ENCODE assay signal across 22 mouse cellular contexts in genomic region chr8:120813839-120814238, GRCm38 (mm10).
"Had no signal": no experiment of that assay in that cellular context is flagged by ENCODE, and none has a peak within 500 bp of the region (broad histone marks: within the 10 kb centered on the region; RNA-seq: fewer than 3 reads in every experiment).

No protein-coding gene starts in this region.

- H3K4me2 ChIP-seq: heart, embryonic 11.5 days; hindbrain, embryonic 12.5 days; hindbrain, embryonic 14.5 days; kidney, embryonic 15.5 days; limb, embryonic 13.5 days; limb, embryonic 15.5 days; liver, embryonic 12.5 days had no signal

- H3K9me3 ChIP-seq: hindbrain, embryonic 12.5 days; kidney, embryonic 15.5 days; limb, embryonic 13.5 days; limb, embryonic 15.5 days; liver, embryonic 12.5 days had no signal

- H3K27me3 ChIP-seq: liver, embryonic 12.5 days had no signal

- H3K36me3 ChIP-seq: hindbrain, embryonic 12.5 days; kidney, embryonic 15.5 days; limb, embryonic 13.5 days; limb, embryonic 15.5 days; liver, embryonic 12.5 days had no signal

- H3K9ac ChIP-seq: forebrain, postnatal 0 days; hindbrain, embryonic 12.5 days; hindbrain, embryonic 14.5 days; kidney, embryonic 15.5 days; limb, embryonic 13.5 days; limb, embryonic 15.5 days; liver, embryonic 12.5 days had no signal

- DNase-seq: forebrain, postnatal 0 days; gastrocnemius, postnatal 14 days; gastrocnemius, postnatal 36 days; heart, postnatal 10 days; heart, postnatal 36 days; kidney, adult 11 months; kidney, adult 2 months; kidney, adult 9 months; kidney, postnatal 14 days; kidney, postnatal 36 days; layer of hippocampus, adult 9-11 months; layer of hippocampus, postnatal 36 days; left cerebral cortex, postnatal 4 days had no signal

- H3K4me3 ChIP-seq: hindbrain, embryonic 12.5 days; kidney, embryonic 15.5 days; limb, embryonic 13.5 days; limb, embryonic 15.5 days; liver, embryonic 12.5 days had no signal

- H3K4me1 ChIP-seq: hindbrain, embryonic 12.5 days; limb, embryonic 13.5 days; liver, embryonic 12.5 days had no signal

- ATAC-seq: forebrain, postnatal 0 days; hindbrain, embryonic 16.5 days; liver, embryonic 12.5 days had no signal

- H3K27ac ChIP-seq: hindbrain, embryonic 12.5 days; hindbrain, embryonic 14.5 days; kidney, embryonic 15.5 days; kidney, postnatal 0 days; limb, embryonic 13.5 days; limb, embryonic 15.5 days; liver, embryonic 12.5 days had no signal
